Mouse (Mus musculus) cerebellum, adult 2 months (tissue): ENCODE data around the gene Mars.

ENCODE experiments used
- CTCF ChIP-seq: fragments of 200-500 bp; IDR thresholded peaks from 2 replicates; pipeline ENCODE4 v1.5.1; 2011; ENCODE audit warnings: low read depth, mild to moderate bottlenecking, control low read depth, low read length, moderate library complexity, borderline replicate concordance; ENCODE audit not compliant: insufficient read depth
- POLR2A ChIP-seq: fragments of 200-500 bp; IDR thresholded peaks from 2 replicates; pipeline ENCODE4 v1.6.1; 2011; ENCODE audit warnings: low read length, control low read depth, borderline replicate concordance; ENCODE audit not compliant: insufficient read depth

- no peak for TF ChIP-seq CTCF
- no peak for TF ChIP-seq POLR2A
These were observed 14.3 kb downstream of the Mars start for GRCm38 (mm10) chr10:127297015-127297871.
